Mouse (Mus musculus) urinary bladder, postnatal 0 days (tissue): Measurements from ENCODE around the gene Olfr125. TPM values are rescaled to one million over a fixed set of nuclear protein-coding genes. Genes with fewer than 3 reads are reported as not detected.

Experiments
- polyA plus RNA-seq: library from polyadenylated mRNA; unstranded; fragments of >200 nt; fragmentation: Nextera tagmentation; extraction: Ambion mirVana; gene quantifications from 2 replicates; pipeline ENCODE4 v1.2.1, GENCODE M21; 2015

Gene Olfr125
- not detected in 2 replicates for polyA plus RNA-seq

DNA sequence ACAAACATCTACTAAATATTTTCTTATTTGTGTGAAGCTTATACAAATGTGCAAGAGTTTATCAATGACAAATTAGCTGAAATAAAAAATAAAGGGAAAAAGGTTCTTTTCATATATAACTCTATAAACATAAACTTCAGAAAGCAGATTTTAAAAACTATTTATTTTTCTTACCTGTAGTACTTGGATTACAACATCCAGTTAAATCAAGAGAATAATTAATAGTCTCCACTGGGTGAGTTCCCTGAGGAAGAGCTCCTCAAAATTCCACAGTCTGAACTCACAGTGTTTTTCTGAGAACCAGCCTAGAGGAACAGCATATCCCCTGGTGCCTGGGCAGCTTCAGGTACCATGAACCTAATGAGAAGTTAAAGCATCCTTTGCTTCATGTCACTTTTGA, at the start of gene Olfr125:
Gene Olfr125, plus strand, starts transcription at position 301 of the 400 bp plus-strand sequence.

DNA sequence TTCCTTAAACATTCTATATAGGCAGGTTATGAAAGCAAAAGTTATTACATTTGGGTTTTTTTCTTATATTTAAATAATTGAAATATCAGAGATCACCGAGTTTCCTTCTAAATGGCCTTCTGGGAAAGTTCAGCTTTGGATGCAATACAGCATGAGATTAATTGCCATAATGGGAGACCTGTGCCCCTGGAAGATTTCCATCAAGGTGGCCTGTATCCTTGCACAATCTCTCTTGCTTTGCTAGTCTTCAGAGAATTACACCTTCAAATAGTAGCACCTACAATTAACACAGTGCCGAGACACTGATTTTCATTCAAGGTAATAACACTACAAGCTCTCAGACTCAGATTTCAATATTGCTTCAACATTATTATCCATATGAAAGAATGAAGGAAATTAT, 39.5 kb upstream of the Olfr125 start, which contains the start of gene Olfr123:
Gene Olfr123, plus strand, starts transcription at position 301 of the 400 bp plus-strand sequence.

DNA sequence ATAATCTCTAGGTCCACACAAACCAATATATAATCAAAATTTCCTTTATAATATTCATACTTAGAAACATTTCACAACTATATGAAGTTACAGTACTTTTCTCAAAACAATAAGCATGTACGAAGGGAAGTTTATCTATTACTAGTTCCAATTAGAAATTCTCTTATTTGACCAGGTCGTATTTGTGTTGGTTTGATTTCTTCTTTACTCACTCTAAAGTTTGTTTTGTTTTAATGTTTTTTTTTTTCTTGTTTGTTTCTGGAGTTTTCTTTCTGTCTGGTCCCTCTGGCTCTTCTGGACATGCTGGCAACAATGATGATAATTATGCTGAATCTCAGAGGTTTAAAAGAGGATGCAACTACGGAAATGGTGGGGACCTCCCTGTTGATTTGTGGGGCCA, 33.2 kb upstream of the Olfr125 start, which contains the start of gene Olfr124:
Gene Olfr124, plus strand, starts transcription at position 301 of the 400 bp plus-strand sequence.

DNA sequence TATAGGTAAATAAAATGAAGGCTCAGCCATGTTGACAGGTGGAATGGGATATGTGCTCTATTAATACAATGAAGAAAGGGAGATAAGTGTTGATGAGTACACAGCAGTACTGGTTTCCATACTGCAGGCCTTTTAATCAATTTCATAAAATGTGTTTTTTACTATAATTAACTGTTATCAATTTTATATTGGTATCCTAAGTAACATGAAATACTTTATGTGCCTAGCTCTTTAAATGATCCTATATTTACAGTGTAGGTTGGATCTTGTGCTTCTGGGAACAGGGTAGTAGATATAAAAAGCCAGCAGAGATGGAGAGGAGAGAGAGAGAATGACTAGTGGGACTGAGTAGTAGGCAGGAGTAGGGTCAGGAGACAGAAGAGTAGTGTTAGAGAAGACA, 14.4 kb downstream of the Olfr125 start, which contains the start of gene Olfr126:
Gene Olfr126, plus strand, starts transcription at position 301 of the 400 bp plus-strand sequence.

Other genes starting within 250 kb of the Olfr125 start
- gene Olfr114, start 240.2 kb upstream of the Olfr125 start, polyA plus RNA-seq, result not detected in 2 replicates
- gene Olfr115, start 205.8 kb upstream of the Olfr125 start, polyA plus RNA-seq, result not detected in 2 replicates
- gene Olfr116, start 205.8 kb upstream of the Olfr125 start, polyA plus RNA-seq, result not detected in 2 replicates
- not detected in 2 replicates for gene Olfr117, start 169.2 kb upstream of the Olfr125 start, polyA plus RNA-seq
- not detected in 2 replicates for gene Olfr118, start 166.0 kb upstream of the Olfr125 start, polyA plus RNA-seq
- not detected in 2 replicates for gene Olfr119, start 136.4 kb upstream of the Olfr125 start, polyA plus RNA-seq
- gene Olfr120, start 111.1 kb upstream of the Olfr125 start, polyA plus RNA-seq, result not detected in 2 replicates
- gene Olfr121, start 84.1 kb upstream of the Olfr125 start, polyA plus RNA-seq, result not detected in 2 replicates
- not detected in 2 replicates for gene Olfr122, start 64.3 kb upstream of the Olfr125 start, polyA plus RNA-seq
- gene Olfr123, start 39.4 kb upstream of the Olfr125 start, polyA plus RNA-seq, result not detected in 2 replicates
- not detected in 2 replicates for gene Olfr124, start 33.1 kb upstream of the Olfr125 start, polyA plus RNA-seq
- not detected in 2 replicates for gene Olfr126, start 14.5 kb downstream of the Olfr125 start, polyA plus RNA-seq
- gene Olfr127, start 67.5 kb downstream of the Olfr125 start, polyA plus RNA-seq, result not detected in 2 replicates
- gene Olfr128, start 87.6 kb downstream of the Olfr125 start, polyA plus RNA-seq, result not detected in 2 replicates
- not detected in 2 replicates for gene Olfr761, start 120.1 kb downstream of the Olfr125 start, polyA plus RNA-seq
- not detected in 2 replicates for gene Olfr129, start 227.1 kb downstream of the Olfr125 start, polyA plus RNA-seq
- not detected in 2 replicates for gene Olfr130, start 231.0 kb downstream of the Olfr125 start, polyA plus RNA-seq